Mouse (Mus musculus) hindlimb bud, embryonic 11.5 days (tissue): ENCODE measurements around the gene Echs1.

Experiments
- DNase-seq: peaks from one replicate; pipeline ENCODE4 v3.0.0-alpha.2; 2012; ENCODE audit warnings: low read depth, low spot score; ENCODE audit errors: extremely low spot score

Gene Echs1

GRCm38 (mm10) chr7:140062307-140062706 lies 54.0 kb downstream of the Echs1 start:
- no peak for DNase-seq

- no peak for DNase-seq
These were observed 54.5 kb downstream of the Echs1 start for GRCm38 (mm10) chr7:140061832-140062130.

GRCm38 (mm10) chr7:140060936-140061831 lies 55.1 kb downstream of the Echs1 start:
- no peak for DNase-seq

GRCm38 (mm10) chr7:140059601-140060000 lies 56.7 kb downstream of the Echs1 start:
- no peak for DNase-seq

- DNase-seq = no peak
These were observed 57.7 kb downstream of the Echs1 start for GRCm38 (mm10) chr7:140058528-140058927.

- no peak for DNase-seq
These were observed 58.6 kb downstream of the Echs1 start for GRCm38 (mm10) chr7:140057413-140058407.
